Comparison of ENCODE assay signal across 8 mouse cellular contexts in genomic region chr8:30916184-30916751, GRCm38 (mm10).
DNase-seq lines count a peak whose midpoint lies in the region; ATAC-seq and TF ChIP-seq lines count a peak whose summit lies in the region.

No protein-coding gene starts in this region.

- H3K9me3 ChIP-seq in lung, embryonic 15.5 days = no peaks in the 10 kb centered on the region
- H3K9me3 ChIP-seq in forebrain, embryonic 10.5 days = no peaks in the 10 kb centered on the region
- H3K9me3 ChIP-seq in lung, postnatal 0 days (ENCODE audit: low read length) = no peaks in the 10 kb centered on the region
- H3K9me3 ChIP-seq in stomach, embryonic 16.5 days (replicated peaks; ENCODE audit: control insufficient read depth, low read length) = no peaks in the 10 kb centered on the region

- peak overlapping the region; percentile 27 for H3K9ac ChIP-seq in lung, embryonic 15.5 days
- H3K9ac ChIP-seq in lung, postnatal 0 days (replicated peaks; ENCODE audit: low read depth) = no peak overlapping the region
- H3K9ac ChIP-seq in stomach, embryonic 16.5 days (ENCODE audit: low read length) = peak overlapping the region; percentile 63

- peak overlapping the region; percentile 76 for H3K4me2 ChIP-seq in lung, embryonic 15.5 days
- peak overlapping the region; percentile 61 for H3K4me2 ChIP-seq in lung, postnatal 0 days (replicated peaks; ENCODE audit: low read depth, low read length)
- H3K4me2 ChIP-seq in stomach, embryonic 16.5 days (ENCODE audit: low read depth, low read length) = peak overlapping the region; percentile 74

- no peak for TF ChIP-seq CTCF in lung, postnatal 0 days (IDR thresholded peaks at IDR 0.05)

- DNase-seq in lung, postnatal 25 days (ENCODE audit: low spot score) = no peak
- DNase-seq in forebrain, embryonic 10.5 days (ENCODE audit: extremely low spot score, low spot score) = peak; percentile 24
- DNase-seq in kidney, postnatal 10 days = peak; percentile 22
- DNase-seq in lung, postnatal 0 days (ENCODE audit: low spot score) = no peak
- no peak for DNase-seq in gastrocnemius, postnatal 36 days
- DNase-seq in gastrocnemius, postnatal 10 days = no peak

- intact Hi-C loops in gastrocnemius, postnatal 36 days (cut with DNase I) = no loop called here

- no peak overlapping the region for H3K27ac ChIP-seq in lung, embryonic 15.5 days
- peak overlapping the region; percentile 84 for H3K27ac ChIP-seq in forebrain, embryonic 10.5 days
- H3K27ac ChIP-seq in lung, postnatal 0 days (ENCODE audit: low read length) = no peak overlapping the region
- no peak overlapping the region for H3K27ac ChIP-seq in stomach, embryonic 16.5 days (ENCODE audit: low read length)

- 5% methylated on average over 12 of the region's 12 CpGs for WGBS in lung, embryonic 15.5 days
- 9% methylated on average over 12 of the region's 12 CpGs for WGBS in forebrain, embryonic 10.5 days
- 5% methylated on average over 12 of the region's 12 CpGs for WGBS in lung, postnatal 0 days
- WGBS in stomach, embryonic 16.5 days = 6% methylated on average over 12 of the region's 12 CpGs

- TF ChIP-seq EP300 in lung, postnatal 0 days (IDR thresholded peaks at IDR 0.05) = no peak

- H3K27me3 ChIP-seq in lung, embryonic 15.5 days = no peaks in the 10 kb centered on the region
- H3K27me3 ChIP-seq in forebrain, embryonic 10.5 days (ENCODE audit: poor library complexity, severe bottlenecking) = peaks cover 15% of the 10 kb centered on the region
- no peaks in the 10 kb centered on the region for H3K27me3 ChIP-seq in lung, postnatal 0 days (replicated peaks; ENCODE audit: insufficient read depth, low read length)
- no peaks in the 10 kb centered on the region for H3K27me3 ChIP-seq in stomach, embryonic 16.5 days (ENCODE audit: control insufficient read depth, insufficient read depth, low read length)

- H3K4me1 ChIP-seq in lung, embryonic 15.5 days = 0 out of 2 replicates have a peak, but pooled peaks cover 10% of the 10 kb centered on the region
- peaks cover 26% of the 10 kb centered on the region for H3K4me1 ChIP-seq in forebrain, embryonic 10.5 days
- no peaks in the 10 kb centered on the region for H3K4me1 ChIP-seq in lung, postnatal 0 days (ENCODE audit: insufficient read depth, low read depth, low read length)
- no peaks in the 10 kb centered on the region for H3K4me1 ChIP-seq in stomach, embryonic 16.5 days (ENCODE audit: control insufficient read depth, insufficient read depth, low read length)

- H3K4me3 ChIP-seq in lung, embryonic 15.5 days = peak overlapping the region; percentile 41
- H3K4me3 ChIP-seq in forebrain, embryonic 10.5 days = peak overlapping the region; percentile 55
- peak overlapping the region; percentile 34 for H3K4me3 ChIP-seq in lung, postnatal 0 days (ENCODE audit: low read depth, low read length)
- H3K4me3 ChIP-seq in stomach, embryonic 16.5 days (replicated peaks; ENCODE audit: low read length) = peak overlapping the region; percentile 46

- ATAC-seq in lung, embryonic 15.5 days (ENCODE audit: borderline replicate concordance, extremely low read depth, low FRiP score, low TSS enrichment) = no peak
- 0 out of 2 replicates have a peak, but pooled peaks have one; percentile 2 for ATAC-seq in lung, postnatal 0 days
- no peak for ATAC-seq in stomach, embryonic 16.5 days (ENCODE audit: insufficient read depth, low FRiP score)

- no peaks in the 10 kb centered on the region for H3K36me3 ChIP-seq in lung, embryonic 15.5 days
- no peaks in the 10 kb centered on the region for H3K36me3 ChIP-seq in forebrain, embryonic 10.5 days (replicated peaks)
- H3K36me3 ChIP-seq in lung, postnatal 0 days (ENCODE audit: insufficient read depth, low read length) = no peaks in the 10 kb centered on the region
- H3K36me3 ChIP-seq in stomach, embryonic 16.5 days (ENCODE audit: control insufficient read depth, insufficient read depth, low read length) = no peaks in the 10 kb centered on the region

Comparison
In these comparisons a context has a peak if more than half of its experiments do, and no peak if none do; other contexts are left out.
1. DNase-seq: peak in forebrain, embryonic 10.5 days (single experiment) and kidney, postnatal 10 days (single experiment); none in lung, postnatal 25 days (single experiment), lung, postnatal 0 days (single experiment), gastrocnemius, postnatal 36 days (0 of 2) and gastrocnemius, postnatal 10 days (single experiment).
2. Peak in every context shown above with its lines, with median percentiles within 50 percentile points of each other: H3K4me2 ChIP-seq and H3K4me3 ChIP-seq.